Mouse (Mus musculus): ENCODE data around the gene Gm10272. TPM values are rescaled to one million over a fixed set of nuclear protein-coding genes. Genes with fewer than 3 reads are reported as not detected.

Gene Gm10272
- not detected in 2 replicates for polyA plus RNA-seq (2016; fragmentation: Nextera tagmentation; extraction: Ambion mirVana)

GRCm38 (mm10) chr10:77706326-77706725 lies at the start of gene Gm10272:
TSS of gene Gm10272 (plus strand) at chr10:77706626.
- WGBS (ENCODE audit: insufficient replicate concordance) = 67% methylated on average over 1 of the region's 1 CpGs
- H3K4me1 ChIP-seq = no peaks in the 10 kb centered on the region
- H3K36me3 ChIP-seq = no peaks in the 10 kb centered on the region
- no peak for ATAC-seq
- H3K27ac ChIP-seq = no peak within 1 kb of the TSS
- no peak within 1 kb of the TSS for H3K9ac ChIP-seq
- H3K9me3 ChIP-seq (replicated peaks) = 0 out of 2 replicates have a peak, but pooled peaks cover 3% of the 10 kb centered on the region
- H3K27me3 ChIP-seq (replicated peaks) = no peaks in the 10 kb centered on the region
- H3K4me3 ChIP-seq = no peak within 1 kb of the TSS
- no peak within 1 kb of the TSS for H3K4me2 ChIP-seq

- Histone ChIP-seq H3K9me3 (replicated peaks) (no peaks in the 10 kb centered on the region), H3K27ac (no peak overlapping the region), H3K9ac (no peak overlapping the region), H3K4me1 (no peaks in the 10 kb centered on the region), H3K27me3 (replicated peaks) (peaks cover 13% of the 10 kb centered on the region), H3K4me3 (no peak overlapping the region), H3K4me2 (no peak overlapping the region), H3K36me3 (no peaks in the 10 kb centered on the region)
- ATAC-seq = no peak
- WGBS (ENCODE audit: insufficient replicate concordance) = 45% methylated on average over 15 of the region's 15 CpGs
Measured at GRCm38 (mm10) chr10:77658286-77658994, 48.0 kb upstream of the Gm10272 start.

GRCm38 (mm10) chr10:77663949-77664665 lies 42.3 kb upstream of the Gm10272 start:
- WGBS (ENCODE audit: insufficient replicate concordance) = 36% methylated on average over 43 of the region's 43 CpGs
- Histone ChIP-seq H3K27me3 (replicated peaks) (peaks cover 49% of the 10 kb centered on the region), H3K4me1 (no peaks in the 10 kb centered on the region), H3K27ac (no peak overlapping the region), H3K9me3 (replicated peaks) (no peaks in the 10 kb centered on the region), H3K4me2 (no peak overlapping the region), H3K36me3 (no peaks in the 10 kb centered on the region), H3K4me3 (no peak overlapping the region), H3K9ac (no peak overlapping the region)
- ATAC-seq = no peak

- Histone ChIP-seq H3K4me3 (no peak overlapping the region), H3K9ac (no peak overlapping the region), H3K27ac (no peak overlapping the region), H3K4me2 (no peak overlapping the region), H3K27me3 (replicated peaks) (peaks cover 49% of the 10 kb centered on the region), H3K9me3 (replicated peaks) (no peaks in the 10 kb centered on the region), H3K36me3 (no peaks in the 10 kb centered on the region), H3K4me1 (peaks cover 14% of the 10 kb centered on the region)
- ATAC-seq = no peak
- WGBS (ENCODE audit: insufficient replicate concordance) = 75% methylated on average over 8 of the region's 8 CpGs
Measured at GRCm38 (mm10) chr10:77666342-77666741, 40.1 kb upstream of the Gm10272 start.

DNA sequence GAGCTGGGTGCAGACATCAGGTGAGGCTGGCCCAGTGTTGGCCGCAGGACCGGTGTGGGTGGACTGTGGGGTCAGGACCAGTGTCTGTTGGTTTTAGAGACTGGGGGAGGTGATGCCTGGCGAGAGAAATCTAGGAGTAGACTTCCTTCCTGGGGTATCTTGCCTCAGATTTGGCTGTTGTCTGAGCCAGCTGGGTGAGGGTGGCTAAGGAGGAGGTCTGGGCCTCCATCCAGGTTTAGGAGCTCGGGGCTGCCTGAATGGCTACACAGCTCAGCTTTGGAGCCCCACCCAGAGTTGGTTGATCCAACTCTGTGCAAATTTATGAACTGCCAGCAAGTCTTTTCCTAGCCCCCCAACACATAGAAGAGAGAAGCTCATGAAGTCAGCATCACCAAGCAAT lies 39.0 kb upstream of the Gm10272 start:
- Histone ChIP-seq H3K4me1 (peaks cover 23% of the 10 kb centered on the region), H3K4me2 (no peak overlapping the region), H3K4me3 (no peak overlapping the region), H3K27ac (no peak overlapping the region), H3K9me3 (replicated peaks) (no peaks in the 10 kb centered on the region), H3K36me3 (no peaks in the 10 kb centered on the region), H3K27me3 (replicated peaks) (peaks cover 48% of the 10 kb centered on the region), H3K9ac (no peak overlapping the region)
- 75% methylated on average over 4 of the region's 4 CpGs for WGBS (ENCODE audit: insufficient replicate concordance)
- ATAC-seq = no peak

GRCm38 (mm10) chr10:77670710-77671109 lies 35.7 kb upstream of the Gm10272 start:
- H3K4me1 ChIP-seq = peaks cover 25% of the 10 kb centered on the region
- no peak overlapping the region for H3K4me3 ChIP-seq
- no peaks in the 10 kb centered on the region for H3K9me3 ChIP-seq (replicated peaks)
- no peak overlapping the region for H3K4me2 ChIP-seq
- peak overlapping the region; percentile 74 for H3K27ac ChIP-seq
- peaks cover 40% of the 10 kb centered on the region for H3K27me3 ChIP-seq (replicated peaks)
- WGBS (ENCODE audit: insufficient replicate concordance) = 67% methylated on average over 4 of the region's 4 CpGs
- no peaks in the 10 kb centered on the region for H3K36me3 ChIP-seq
- no peak; the same call in 1 of the 2 replicates for ATAC-seq
- no peak overlapping the region for H3K9ac ChIP-seq

DNA sequence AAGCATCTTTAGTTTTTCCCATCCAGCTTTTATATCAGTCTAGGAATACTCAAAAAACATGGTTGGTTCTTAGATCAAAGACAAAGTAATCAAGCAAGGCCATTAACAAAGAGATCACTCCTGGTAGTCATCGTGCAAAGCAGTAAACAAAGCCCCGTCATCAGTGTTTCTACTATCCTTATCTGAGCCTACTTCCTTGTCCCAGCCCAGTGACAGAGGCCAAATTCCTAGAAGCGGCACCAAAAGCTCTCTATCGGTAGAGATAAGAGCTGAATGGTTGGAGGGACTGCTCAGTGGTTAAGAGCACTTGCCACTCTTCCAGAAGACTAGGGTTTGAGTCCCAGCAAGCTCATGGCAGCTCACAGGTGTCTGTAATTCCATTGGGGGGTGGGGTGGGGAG lies 34.9 kb upstream of the Gm10272 start:
- no peak overlapping the region for H3K9ac ChIP-seq
- ATAC-seq = peak; percentile 89
- 5% methylated on average over 4 of the region's 4 CpGs for WGBS (ENCODE audit: insufficient replicate concordance)

DNA sequence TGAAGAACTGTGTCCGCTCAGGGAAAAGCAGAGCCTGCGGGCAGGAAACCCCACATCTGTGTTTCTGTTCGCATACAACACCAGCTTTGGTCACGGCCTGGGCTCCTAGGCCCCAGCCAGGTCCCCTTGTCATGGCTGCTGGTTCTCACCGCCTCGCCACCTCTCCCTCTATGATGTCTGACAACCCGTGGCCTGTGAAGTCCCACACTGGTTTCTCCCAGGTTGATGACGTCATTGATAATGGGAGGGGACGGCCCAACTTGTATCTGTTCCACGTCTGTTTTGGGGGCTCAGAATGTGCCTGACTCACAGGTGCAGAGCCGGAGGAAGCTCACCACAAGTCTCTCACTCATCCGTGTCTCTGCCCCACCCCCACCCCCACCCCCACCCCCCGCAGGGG lies 32.7 kb upstream of the Gm10272 start:
- H3K36me3 ChIP-seq = no peaks in the 10 kb centered on the region
- H3K9ac ChIP-seq = no peak overlapping the region
- no peak overlapping the region for H3K4me2 ChIP-seq
- H3K27ac ChIP-seq = no peak overlapping the region
- H3K27me3 ChIP-seq (replicated peaks) = peaks cover 53% of the 10 kb centered on the region
- H3K9me3 ChIP-seq (replicated peaks) = no peaks in the 10 kb centered on the region
- no peak overlapping the region for H3K4me3 ChIP-seq
- no peak for ATAC-seq
- peaks cover 30% of the 10 kb centered on the region for H3K4me1 ChIP-seq
- 51% methylated on average over 13 of the region's 13 CpGs for WGBS (ENCODE audit: insufficient replicate concordance)

More for the DNA sequence above, 34.9 kb upstream of the Gm10272 start:
- Histone ChIP-seq H3K4me1 (peaks cover 25% of the 10 kb centered on the region), H3K27ac (peak overlapping the region; percentile 74), H3K27me3 (replicated peaks) (peaks cover 41% of the 10 kb centered on the region), H3K36me3 (no peaks in the 10 kb centered on the region), H3K4me3 (no peak overlapping the region), H3K4me2 (peak overlapping the region; percentile 42), H3K9me3 (replicated peaks) (no peaks in the 10 kb centered on the region)

DNA sequence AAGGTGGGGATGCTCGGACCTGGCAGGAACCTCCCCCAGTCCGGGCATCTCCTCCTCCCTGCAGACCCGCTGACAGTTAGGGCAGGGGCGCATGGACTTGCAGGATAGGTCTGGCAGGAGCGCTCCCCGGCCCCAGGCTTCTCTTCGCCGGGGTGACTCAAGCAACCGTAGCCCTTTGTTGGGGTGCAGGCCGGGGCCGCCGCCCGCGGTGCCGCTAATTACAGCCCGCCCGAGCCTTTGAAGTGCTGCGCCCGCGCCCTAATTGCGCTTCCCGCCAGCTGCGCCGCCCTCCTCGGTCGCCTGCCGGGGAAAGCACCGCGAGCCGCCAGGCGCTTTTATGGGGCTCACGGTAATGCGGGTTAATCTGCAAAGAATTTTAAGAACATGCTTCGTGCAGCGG lies 28.9 kb upstream of the Gm10272 start:
- no peaks in the 10 kb centered on the region for H3K9me3 ChIP-seq (replicated peaks)
- peak overlapping the region; percentile 43 for H3K4me2 ChIP-seq
- H3K4me1 ChIP-seq = peaks cover 7% of the 10 kb centered on the region; the same call in 1 of the 2 replicates
- no peak overlapping the region for H3K9ac ChIP-seq
- no peaks in the 10 kb centered on the region for H3K36me3 ChIP-seq
- no peak overlapping the region for H3K27ac ChIP-seq
- no peak for ATAC-seq
- H3K27me3 ChIP-seq (replicated peaks) = peaks cover 81% of the 10 kb centered on the region
- WGBS (ENCODE audit: insufficient replicate concordance) = 5% methylated on average over 35 of the region's 35 CpGs
- H3K4me3 ChIP-seq = peak overlapping the region; percentile 15; the same call in 1 of the 2 replicates

DNA sequence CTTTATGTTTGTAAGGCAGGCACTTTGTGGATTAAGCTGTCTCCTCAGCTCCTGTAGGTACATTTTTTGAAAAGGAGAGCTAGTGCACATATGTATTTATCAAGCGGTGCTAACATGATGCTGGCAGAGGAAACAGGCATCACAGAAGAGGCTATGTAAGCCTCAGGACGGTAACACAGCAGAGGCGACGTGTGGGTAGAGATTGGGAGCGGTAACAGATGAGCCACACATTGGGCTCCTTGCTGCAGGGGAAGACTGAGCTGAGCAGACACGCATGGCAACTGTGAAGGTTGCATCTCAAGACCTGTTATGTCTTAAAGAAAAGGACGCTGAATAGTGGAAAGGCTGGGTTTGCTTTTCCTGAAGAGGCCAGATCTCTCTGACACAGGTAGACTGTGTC lies 23.4 kb upstream of the Gm10272 start:
- no peak overlapping the region for H3K4me3 ChIP-seq
- H3K27me3 ChIP-seq (replicated peaks) = peaks cover 90% of the 10 kb centered on the region
- H3K27ac ChIP-seq = no peak overlapping the region
- H3K9ac ChIP-seq = no peak overlapping the region
- WGBS (ENCODE audit: insufficient replicate concordance) = 50% methylated on average over 7 of the region's 7 CpGs
- no peak overlapping the region for H3K4me2 ChIP-seq
- no peak for ATAC-seq
- no peaks in the 10 kb centered on the region for H3K9me3 ChIP-seq (replicated peaks)
- peaks cover under 1% of the 10 kb centered on the region; the same call in 1 of the 2 replicates for H3K4me1 ChIP-seq
- no peaks in the 10 kb centered on the region for H3K36me3 ChIP-seq

DNA sequence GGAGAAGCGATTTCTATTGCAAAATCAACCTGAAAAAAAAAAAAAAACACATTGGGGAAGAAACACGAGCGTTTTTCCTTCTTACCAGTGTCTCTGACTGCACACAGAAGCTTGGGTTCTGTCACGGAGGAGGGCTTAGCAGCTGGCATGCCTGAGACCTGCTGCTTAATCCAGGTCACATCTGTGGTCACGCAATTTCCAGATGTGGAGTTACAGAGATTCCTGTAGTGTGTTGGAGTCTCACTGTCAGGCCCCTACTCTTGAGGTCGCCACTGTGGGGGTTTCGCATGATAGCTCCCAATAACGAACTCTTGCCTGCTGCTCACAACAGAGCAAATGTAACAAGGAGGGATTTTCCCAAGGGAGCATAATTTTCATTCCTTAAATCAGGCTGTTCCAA lies 22.2 kb upstream of the Gm10272 start:
- no peaks in the 10 kb centered on the region for H3K4me1 ChIP-seq
- H3K36me3 ChIP-seq = no peaks in the 10 kb centered on the region
- no peak for ATAC-seq
- H3K27me3 ChIP-seq (replicated peaks) = peaks cover 90% of the 10 kb centered on the region
- no peak overlapping the region for H3K9ac ChIP-seq
- H3K9me3 ChIP-seq (replicated peaks) = no peaks in the 10 kb centered on the region
- 37% methylated on average over 8 of the region's 8 CpGs for WGBS (ENCODE audit: insufficient replicate concordance)
- H3K4me2 ChIP-seq = no peak overlapping the region
- no peak overlapping the region for H3K4me3 ChIP-seq
- no peak overlapping the region for H3K27ac ChIP-seq

DNA sequence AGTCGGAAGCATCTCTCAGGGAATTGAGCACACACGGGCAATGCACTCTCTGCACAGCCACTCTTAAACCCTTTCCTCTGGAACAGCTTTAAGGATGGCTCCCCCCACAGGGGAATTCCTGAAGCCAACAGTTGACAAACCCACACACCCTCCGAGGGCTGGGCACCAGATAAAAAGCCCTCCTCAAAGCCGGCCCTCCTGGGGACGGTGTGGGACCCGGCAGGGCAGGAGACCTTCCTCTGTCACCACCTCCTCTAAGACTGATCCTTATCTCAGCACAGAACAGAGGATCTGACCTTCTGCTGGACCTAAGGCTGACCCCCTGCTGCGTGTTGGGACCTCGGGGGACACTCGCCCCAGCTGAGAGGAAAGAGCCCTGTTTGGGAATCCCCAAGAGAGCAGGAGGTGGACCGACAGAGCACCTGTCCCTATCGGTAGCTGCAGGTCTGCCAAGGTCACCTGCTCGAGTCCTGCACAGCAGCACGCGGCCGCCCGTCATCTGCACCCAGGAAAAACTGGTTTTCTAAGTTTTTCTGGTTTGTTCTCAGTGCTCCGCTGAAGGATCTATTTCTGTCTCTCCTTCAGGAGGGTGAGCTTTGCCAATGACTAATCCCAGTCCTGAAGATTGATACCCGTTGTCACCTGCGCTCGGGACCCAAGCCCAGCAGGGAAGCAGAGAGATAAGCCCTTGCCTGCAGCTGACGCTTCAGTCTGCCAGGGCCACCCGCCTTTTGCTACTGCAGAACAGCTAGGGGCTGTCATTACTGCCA lies 20.3 kb upstream of the Gm10272 start, which contains the start of gene Tspear:
Gene Tspear, plus strand, starts transcription at position 675 of the 770 bp plus-strand sequence.
- H3K4me1 ChIP-seq = no peaks in the 10 kb centered on the region
- no peak within 1 kb of the TSS for H3K4me2 ChIP-seq
- no peak within 1 kb of the TSS for H3K4me3 ChIP-seq
- H3K36me3 ChIP-seq = no peaks in the 10 kb centered on the region
- no peak within 1 kb of the TSS for H3K27ac ChIP-seq
- H3K27me3 ChIP-seq (replicated peaks) = peaks cover 89% of the 10 kb centered on the region
- WGBS (ENCODE audit: insufficient replicate concordance) = 5% methylated on average over 22 of the region's 22 CpGs
- ATAC-seq = no peak
- no peak within 1 kb of the TSS for H3K9ac ChIP-seq
- no peaks in the 10 kb centered on the region for H3K9me3 ChIP-seq (replicated peaks)

Data from liver, embryonic 12.5 days (tissue).